Mouse (Mus musculus) liver, adult (tissue): ENCODE results near the gene Miga1.

Source experiments
- GATA4 ChIP-seq: IDR thresholded peaks from 2 replicates; pipeline ENCODE4 v1.6.1; 2014; ENCODE audit warnings: mild to moderate bottlenecking, low read length; ENCODE audit not compliant: insufficient replicate concordance

Miga1 gene

GRCm38 (mm10) chr3:152241098-152241497 is 99.1 kb downstream of the Miga1 start:
- TF ChIP-seq GATA4: no peak

- no peak for TF ChIP-seq GATA4
Observed at GRCm38 (mm10) chr3:152239592-152239991, 100.6 kb downstream of the Miga1 start.

- no peak for TF ChIP-seq GATA4
Observed at GRCm38 (mm10) chr3:152238836-152239235, 101.4 kb downstream of the Miga1 start.

- no peak for TF ChIP-seq GATA4
Observed at GRCm38 (mm10) chr3:152235805-152236204, 104.4 kb downstream of the Miga1 start.

- no peak for TF ChIP-seq GATA4
Observed at GRCm38 (mm10) chr3:152235238-152235637, 105.0 kb downstream of the Miga1 start.

- TF ChIP-seq GATA4: no peak
Observed at GRCm38 (mm10) chr3:152231333-152232100, 108.7 kb downstream of the Miga1 start.

GRCm38 (mm10) chr3:152229271-152229670 is 110.9 kb downstream of the Miga1 start:
- TF ChIP-seq GATA4: no peak

- no peak for TF ChIP-seq GATA4
Observed at GRCm38 (mm10) chr3:152228843-152229242, 111.4 kb downstream of the Miga1 start.

- TF ChIP-seq GATA4: no peak
Observed at GRCm38 (mm10) chr3:152225906-152226305, 114.3 kb downstream of the Miga1 start.

GRCm38 (mm10) chr3:152224918-152225317 is 115.3 kb downstream of the Miga1 start:
- TF ChIP-seq GATA4: no peak
